Mouse (Mus musculus) heart, postnatal 36 days (tissue): ENCODE measurements around the gene Pld5. TPM values are rescaled to one million over a fixed set of nuclear protein-coding genes. Genes with fewer than 3 reads are reported as not detected.
"Not testable (repeated sequence)": the region's sequence is repeated elsewhere in the genome, so short reads cannot be mapped to it uniquely, and the experiment has no call there.

Experiments used
- DNase-seq, 2 experiments: peaks; one replicate each; pipeline ENCODE4 v3.0.0; 2021 to 2022
- intact Hi-C: fragments of 180-260 bp; cut with DNase I; formaldehyde crosslinking; loops from one replicate; pipeline ENCODE4 v1.15.1; 2025
- total RNA-seq, 2 experiments: library from RNA; stranded (reverse); gene quantifications; 2 replicates each; pipeline ENCODE4 v1.2.3; 2021

Pld5 gene
- total RNA-seq, 2 experiments from 2014 or later: 0.17 TPM; not detected in 1

DNA sequence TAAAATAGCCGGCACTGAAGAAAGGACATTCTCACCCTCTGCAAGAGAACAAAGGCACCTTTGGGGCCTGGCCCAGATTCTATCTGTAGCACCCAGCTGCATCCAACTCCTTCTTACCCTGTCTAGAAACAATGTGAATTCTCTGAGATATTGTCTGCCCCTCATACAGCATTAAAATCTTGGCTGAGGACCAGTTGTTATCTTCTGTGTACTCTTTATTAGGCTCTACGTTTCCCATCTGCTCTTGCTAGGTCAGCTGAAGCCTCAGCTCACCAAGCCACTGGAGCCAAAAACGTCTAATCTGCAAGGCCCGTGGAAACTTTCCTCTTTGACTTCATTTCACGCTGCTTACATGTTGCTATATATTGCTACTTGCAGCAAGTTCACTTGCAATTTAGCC lies 228.1 kb downstream of the Pld5 start:
- no peak for DNase-seq
- intact Hi-C loops: no loop called here

DNA sequence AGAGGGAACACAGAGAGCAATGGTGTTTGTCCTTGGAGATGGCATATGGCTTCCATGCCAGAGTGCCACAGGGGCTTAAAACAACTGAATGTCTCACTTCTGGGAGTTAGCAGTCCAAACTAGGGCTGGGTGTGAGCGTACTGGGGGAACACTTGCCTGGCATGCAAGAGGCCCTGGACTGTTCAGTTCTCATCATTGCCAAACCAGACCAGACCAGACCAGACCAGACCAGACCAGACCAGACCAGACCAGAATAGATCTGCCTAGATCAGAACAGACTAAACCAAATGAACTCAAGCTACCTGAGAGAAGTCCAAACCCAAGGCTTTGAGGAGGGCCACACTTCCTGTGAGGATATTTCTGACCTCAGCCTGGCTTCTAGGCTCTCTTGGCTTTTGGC lies 228.7 kb downstream of the Pld5 start:
- DNase-seq: no peak
- intact Hi-C loops: no loop called here

DNA sequence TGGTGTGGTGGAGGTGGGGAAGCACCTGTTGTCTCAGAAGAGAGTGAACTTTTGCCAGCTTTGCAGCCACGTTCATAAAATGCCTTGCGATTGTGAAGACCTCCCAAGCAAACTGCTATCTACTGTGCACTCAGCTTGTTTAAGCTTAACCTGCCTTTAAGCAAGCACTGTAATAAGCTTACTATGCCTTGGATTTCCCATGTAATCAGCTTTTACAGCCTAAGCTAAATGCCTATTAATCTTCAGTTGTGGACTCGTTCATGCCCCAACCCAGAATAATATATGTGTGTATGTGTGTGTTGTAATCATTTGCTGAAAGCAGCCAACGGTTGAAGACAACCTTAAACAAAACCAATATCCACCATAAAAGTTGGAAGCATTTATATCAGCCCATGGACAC lies 232.1 kb downstream of the Pld5 start:
- no peak for DNase-seq
- intact Hi-C loops: no loop called here

DNA sequence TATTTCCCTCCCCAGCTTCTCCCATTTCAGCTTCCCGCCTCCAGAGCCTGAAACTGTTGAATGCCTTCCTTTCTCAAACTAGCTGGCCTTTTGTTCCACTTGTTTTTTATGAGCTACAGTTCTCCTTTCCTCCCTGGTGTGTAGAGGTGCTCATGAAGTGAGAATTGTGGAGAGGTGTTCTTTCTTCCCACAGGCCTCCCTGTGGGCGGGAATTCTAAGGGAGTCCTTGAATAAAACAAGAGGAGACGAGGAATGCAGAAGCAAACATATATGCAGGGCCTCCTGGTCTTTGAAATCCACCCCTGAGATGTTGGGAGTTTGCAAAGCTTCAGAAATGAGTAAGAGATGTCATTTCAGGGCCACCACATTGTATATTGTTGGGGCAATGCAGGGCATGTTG lies 235.2 kb downstream of the Pld5 start:
- intact Hi-C loops: no loop called here
- no peak for DNase-seq

DNA sequence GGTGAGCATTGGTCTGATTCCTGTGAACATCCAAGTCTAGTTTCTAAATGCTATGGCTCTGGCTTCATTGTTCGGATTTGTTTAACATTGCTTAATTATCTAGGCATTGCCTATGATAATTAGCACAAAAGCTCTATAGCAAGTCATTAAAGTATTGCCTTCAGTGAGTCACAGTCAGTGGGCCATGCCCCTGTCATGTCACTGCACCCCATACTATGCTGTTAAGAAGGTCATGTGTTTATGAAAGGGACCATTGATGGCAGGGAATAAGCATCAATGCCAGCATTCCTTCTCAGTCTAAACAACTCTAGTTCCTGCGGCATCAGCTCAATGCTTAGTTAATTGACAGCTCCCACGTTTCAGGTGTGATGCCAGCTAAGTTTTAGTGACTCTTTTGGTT lies 239.1 kb downstream of the Pld5 start:
- no peak for DNase-seq
- intact Hi-C loops: no loop called here

DNA sequence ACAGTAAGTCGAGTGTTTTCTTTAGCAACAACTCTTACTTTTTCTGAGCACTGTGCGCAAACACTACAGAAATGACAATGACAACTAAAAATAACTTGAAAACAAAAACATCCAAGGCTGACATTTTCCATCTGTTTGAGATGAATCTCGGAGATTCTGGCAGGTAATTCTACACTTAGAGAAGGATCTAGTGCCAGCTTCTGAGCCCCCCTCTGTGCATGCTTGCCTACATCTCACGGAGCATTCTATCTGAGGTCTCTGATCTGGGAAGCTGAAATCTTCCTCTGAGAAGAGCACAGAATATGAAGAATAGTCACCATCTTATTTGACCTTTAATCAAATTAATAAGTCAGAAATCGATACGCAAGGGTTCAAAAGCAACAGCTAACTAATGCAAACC lies 240.4 kb downstream of the Pld5 start:
- intact Hi-C loops: no loop called here
- DNase-seq: no peak

DNA sequence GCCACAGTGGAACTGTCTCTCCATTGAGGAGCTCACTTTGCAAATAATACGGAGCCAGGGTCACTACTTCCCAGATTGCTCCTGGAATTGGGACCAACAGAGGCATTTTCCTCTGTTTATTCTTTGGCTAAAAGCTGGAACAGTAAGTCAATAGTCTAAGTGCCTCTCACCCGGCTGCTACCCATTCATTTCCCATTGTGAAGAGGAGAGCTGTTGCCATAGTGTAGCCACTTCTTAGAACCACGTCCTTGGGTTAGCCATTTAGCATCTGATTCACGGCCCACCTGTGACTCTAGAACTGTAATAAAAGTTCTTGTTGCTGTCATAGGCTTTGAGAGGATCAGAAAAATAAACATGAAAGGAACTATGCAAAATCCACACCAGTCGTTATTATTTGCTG lies 241.4 kb downstream of the Pld5 start:
- no peak for DNase-seq
- intact Hi-C loops: no loop called here

DNA sequence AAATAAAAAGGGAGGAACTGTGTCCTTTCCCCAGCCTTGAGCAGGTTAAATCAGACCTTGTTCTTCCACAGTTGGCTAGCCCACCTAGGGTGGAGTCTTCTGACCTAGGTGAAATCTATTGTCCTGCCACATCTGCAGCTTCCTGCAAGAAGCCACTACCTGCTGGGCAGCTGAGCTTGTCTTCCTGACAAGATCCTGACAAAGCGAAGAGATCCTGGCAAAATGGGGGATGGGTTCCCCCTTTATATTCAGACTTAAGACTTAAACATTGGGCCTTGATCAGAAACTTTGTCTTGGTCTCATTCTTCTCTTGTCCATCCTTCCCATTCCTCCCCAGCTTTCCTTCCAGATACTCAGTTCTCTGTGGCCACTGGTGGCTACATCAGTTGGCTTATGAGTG lies 246.0 kb downstream of the Pld5 start:
- intact Hi-C loops: no loop called here
- DNase-seq: no peak

DNA sequence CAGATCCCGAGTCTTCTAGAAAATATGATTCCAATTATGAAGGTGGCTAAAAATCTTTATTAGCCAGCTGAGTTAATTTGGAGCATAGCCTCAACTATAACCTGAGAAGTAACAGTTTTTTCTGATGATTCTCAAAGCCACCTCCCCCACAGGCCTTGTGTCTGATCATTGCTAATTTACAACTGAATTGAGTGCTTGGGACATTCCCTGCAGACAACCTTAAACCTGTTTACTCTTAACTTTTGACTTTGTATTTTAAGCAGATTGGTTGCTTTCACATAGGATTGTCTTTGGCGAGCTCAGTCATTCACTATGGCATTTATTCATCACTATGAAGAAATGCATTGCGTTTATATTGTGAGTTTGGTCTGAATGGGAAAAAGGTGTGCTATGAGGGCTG lies 246.7 kb downstream of the Pld5 start:
- DNase-seq: no peak
- intact Hi-C loops: no loop called here

DNA sequence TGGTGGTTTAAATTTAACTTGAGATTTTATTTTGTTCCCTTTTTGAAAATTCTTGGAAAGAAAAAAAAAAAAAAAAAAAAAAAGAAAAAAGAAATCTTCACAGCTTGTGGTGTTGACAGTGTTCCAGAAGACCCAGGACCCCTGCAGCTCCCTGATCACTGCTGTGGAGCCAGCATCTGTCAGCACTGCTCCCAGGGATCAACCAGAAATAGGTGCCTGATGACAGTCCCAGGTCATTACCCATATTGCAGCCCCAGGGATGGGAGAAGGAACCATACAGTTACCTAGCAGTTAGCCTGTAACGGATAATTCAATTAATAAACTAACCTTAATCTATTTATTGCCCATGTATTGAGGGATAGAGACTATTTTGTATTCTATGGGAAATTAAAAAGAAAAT lies 250.6 kb downstream of the Pld5 start:
- intact Hi-C loops: no loop called here
- DNase-seq: no peak

DNA sequence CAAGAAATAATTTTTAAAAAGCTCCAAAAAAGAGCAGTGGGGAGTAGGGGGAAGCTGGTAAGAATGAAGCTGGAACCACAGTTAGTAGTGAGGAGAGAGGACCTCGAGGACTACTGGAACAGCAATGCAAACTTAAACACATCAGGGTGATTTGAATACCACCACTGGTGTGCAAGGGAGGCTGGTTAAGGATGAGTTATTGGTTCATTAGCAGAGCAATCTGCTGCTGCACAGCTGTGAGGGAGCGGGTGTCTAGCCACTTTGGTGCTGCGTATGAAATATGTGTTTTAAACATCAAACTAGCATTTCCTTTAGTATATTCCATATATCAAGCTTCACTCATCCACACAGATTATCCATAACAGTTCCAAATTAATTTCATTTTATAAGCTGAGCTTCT lies 256.6 kb downstream of the Pld5 start:
- no peak for DNase-seq
- intact Hi-C loops: no loop called here

DNA sequence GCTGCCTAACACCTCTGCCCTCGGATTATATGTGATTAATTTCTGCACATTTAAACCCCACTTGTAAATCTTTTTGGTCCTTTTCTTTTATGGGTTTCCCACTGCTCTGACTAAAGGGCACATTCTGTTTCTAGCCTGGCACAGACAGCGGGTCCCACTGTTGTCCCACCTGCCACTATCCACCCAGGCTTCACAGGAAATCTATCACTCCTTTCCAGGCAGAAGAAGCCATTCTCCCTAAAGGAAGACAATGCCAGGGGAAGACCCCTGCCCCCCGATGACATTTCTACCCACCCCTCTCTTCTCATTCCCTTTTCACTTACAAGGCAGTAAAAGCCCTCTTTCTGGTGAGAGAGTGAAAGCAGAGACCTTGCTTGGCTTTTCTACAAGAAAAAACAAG lies 259.0 kb downstream of the Pld5 start:
- no peak for DNase-seq
- intact Hi-C loops: no loop called here

DNA sequence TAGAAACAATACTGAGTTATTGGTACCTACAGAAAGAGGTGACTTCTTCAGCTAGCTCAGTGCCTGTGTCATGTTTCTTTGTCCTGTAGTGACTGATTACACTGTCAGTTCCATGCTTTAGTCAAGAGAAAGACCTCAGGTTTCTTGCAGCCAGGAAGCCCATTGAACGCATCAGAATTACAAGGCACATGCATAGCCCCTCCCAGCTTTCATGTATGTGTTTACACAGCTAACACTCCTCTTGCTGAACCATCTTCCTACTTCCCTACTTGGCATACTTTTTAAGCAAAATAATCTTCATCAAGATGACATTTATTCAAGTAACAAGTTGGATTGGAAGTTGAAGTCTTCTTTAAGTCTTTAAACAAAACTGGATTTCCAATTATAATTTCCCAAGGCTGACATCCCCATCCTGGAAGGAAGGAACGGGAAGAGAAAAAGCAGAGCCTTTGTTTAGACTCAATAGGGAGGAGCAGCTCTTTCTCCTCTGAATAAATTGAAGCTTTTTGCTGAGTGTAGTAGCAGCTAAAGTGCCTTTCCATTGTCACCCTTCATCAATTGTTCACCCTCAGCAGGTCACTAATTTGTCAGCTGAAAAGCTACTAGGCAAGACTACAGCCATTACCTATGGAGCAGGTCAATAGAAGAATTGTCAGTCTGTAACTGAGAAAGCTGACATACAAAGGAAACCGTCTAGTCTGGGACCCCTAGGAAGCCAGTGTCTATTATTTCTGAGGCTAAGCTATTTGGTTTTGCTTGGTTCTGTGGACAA lies 261.4 kb downstream of the Pld5 start:
- intact Hi-C loops: no loop called here
- no peak for DNase-seq

DNA sequence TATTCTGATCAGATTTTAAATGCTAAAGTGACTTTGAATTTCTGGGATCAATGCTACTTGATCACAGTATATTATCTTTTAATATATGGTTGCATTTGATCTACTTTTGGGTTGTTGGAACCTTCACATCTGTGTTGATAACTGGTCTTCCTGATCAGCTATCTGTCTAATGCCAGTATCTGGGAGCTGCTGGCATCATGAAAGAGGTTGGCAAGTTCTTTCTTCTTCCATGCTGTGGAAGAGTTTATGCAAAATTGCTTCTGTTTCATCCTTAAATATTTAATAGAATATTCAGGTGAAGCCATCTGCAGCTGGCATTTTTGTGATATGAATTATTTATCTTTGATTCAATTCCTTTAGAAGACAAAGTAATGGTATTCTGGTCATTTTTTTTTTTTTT lies 263.6 kb downstream of the Pld5 start:
- DNase-seq: no peak
- intact Hi-C loops: no loop called here

DNA sequence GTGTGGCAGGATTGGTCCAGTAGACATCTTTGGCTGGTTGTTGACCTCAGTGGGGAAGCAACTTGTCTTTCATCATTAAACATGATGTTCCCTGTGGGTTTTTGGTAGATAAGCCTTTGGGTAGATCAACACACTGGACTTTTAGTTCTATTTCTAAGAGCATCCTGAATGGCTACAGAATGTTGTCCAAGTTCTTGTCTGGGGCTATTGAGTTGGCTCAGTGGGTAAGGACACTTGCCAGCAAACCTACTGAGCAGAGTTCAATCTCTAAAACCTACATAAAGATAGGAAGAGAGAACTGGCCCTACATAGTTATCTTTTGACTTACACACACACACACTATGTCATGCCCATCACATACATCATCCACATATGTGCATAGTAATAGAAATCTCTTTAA lies 264.0 kb downstream of the Pld5 start:
- intact Hi-C loops: no loop called here
- no peak for DNase-seq

DNA sequence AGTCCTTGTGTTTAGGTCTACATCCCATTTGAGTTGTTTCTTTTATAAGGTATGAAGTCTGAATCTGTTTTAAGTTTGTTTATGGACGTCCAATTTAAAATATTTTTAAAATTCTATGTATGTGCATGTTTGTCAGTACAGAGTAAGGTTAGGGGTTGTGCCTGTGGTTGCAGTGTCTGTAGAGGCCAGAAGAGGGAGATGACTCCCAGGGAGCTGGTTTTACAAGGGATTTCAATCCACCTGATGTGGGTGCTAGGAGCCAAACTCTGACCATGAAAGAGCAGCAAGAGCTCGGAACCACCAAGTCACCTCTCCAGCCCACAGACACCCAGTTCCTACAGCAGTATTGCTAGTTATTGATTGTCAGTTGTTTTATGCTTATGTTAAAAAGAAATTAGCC lies 266.7 kb downstream of the Pld5 start:
- intact Hi-C loops: no loop called here
- DNase-seq: no peak

DNA sequence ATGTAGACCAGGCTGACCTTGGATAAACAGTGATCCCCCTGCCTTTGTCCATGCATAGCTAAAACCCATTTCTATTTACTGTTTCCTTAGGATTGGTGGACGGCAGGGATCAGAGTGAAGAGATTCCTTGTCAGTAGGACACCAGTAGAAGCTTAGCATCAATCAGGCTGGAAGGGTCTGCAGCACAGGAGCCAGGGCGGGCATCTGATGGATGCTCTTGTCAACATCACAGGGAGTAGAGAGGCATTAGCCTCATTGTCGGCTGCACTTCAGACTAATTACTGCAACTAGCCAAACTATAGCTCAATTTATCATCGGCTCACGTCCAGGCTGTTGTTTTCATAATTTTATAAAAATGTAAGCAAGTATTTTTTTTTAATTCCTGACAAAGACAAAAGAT lies 274.5 kb downstream of the Pld5 start:
- intact Hi-C loops: no loop called here
- DNase-seq: no peak

DNA sequence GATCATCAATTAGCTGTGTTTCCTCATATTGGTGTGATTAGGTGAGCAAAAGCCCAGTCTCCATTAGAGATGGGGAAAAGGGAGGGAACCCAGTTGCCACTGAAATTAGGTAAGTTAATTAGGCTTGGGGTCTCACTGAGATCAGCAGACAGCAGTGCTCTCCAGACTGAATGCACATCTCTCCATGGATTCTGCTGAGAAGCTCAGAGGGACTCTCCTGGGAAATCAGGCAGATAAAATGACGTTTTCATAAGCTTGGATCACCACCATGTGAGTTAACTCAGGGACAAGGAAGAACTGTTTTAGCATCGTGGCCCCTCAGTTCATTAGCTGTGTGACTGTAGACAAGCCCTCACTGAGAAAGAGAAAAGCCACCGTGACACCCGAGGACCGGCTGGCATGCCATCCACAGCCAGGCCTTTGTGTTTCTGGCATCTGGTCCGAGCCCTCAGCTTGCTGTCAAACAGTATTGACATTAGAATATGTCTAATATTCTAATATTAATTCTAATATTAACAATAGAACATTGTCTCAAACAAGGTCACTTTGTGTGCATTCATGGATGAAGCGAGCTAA lies 277.9 kb downstream of the Pld5 start:
- intact Hi-C loops: no loop called here
- DNase-seq: no peak

DNA sequence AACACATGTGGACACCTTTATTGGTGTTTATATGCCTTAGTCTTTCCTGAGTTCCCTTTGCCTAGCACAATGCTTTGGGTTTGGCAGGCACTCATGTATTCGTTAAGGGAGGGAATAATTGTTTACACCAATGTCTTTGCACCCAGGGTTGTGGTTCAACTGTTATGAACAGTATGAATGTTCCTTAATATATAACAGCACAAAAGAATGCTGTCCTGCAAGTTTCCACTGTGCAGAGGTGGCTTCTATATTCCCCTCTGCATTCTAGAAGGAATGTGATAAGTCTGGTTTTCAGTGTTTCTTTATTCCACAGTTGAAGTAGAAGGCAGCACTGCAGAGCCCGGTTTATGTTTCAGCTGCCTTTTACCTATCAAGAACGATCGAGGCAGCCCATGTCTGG lies 286.2 kb downstream of the Pld5 start:
- no peak for DNase-seq
- intact Hi-C loops: no loop called here

DNA sequence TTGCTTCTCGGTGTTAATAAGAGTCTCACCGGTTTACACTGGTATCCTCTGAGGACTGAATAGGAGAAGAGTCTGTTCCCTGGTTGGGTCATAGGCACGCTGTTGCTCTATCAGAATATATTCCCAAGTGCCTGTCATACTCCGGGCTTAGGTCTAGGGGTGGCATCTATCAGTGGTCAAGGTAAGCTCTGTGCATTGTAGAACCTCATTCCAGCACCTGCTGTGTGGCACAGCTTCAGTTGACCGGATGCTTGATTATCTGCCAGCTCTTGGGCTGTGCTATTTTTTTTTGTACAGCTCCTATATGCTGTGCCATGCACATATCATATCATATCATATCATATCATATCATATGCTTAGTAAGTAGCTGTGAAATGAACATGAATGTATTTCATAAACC lies 286.7 kb downstream of the Pld5 start:
- intact Hi-C loops: no loop called here
- DNase-seq: no peak

DNA sequence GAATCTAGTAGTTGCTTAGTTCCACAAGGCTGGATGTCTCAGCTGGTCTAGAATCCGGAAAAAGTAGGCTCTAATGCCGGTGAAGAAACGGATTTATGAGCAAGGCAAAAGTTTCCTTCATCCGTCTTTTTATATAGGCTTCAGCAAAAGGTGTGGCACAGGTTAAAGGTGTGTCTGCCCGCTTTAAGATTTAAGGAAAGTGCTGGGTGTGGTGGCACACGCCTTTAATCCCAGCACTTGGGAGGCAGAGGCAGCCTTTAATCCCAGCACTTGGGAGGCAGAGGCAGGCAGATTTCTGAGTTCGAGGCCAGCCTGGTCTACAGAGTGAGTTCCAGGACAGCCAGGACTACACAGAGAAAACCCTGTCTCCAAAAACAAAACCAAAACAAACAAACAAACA lies 296.1 kb downstream of the Pld5 start, which contains the start of gene Rbm8a2:
Gene Rbm8a2, minus strand, starts transcription at position 101 of the 400 bp plus-strand sequence.
- DNase-seq, intact Hi-C loops: not testable (repeated sequence)

DNA sequence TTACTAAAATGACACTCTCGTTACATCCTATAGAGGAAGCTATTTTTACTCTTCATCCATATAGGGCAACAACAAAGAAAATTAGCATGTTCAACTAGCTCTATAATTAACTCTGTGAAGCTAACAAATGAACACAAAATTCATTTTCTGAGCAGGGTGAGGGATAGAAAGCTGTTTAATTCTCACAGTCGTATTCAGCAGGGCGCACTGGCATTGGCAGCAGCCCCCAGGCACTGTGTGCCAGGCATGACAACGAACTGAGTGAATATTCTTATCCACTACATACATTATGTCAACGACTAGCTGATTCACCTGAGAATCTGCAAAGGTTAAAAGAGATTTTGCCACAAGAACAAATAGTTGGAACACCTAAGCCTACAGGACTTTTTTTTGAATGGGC lies 304.4 kb downstream of the Pld5 start:
- intact Hi-C loops: no loop called here
- DNase-seq: no peak
